Mouse (Mus musculus) embryonic facial prominence, embryonic 15.5 days (tissue): ENCODE measurements at regions not wholly inside any gene's neighbourhood (a gene's known extent, or its start where the extent isn't known, plus 50 kb on each side); places are given as distances from the start of the nearest gene placed in this dataset.

Experiments
- ATAC-seq: fragments of 200-750 bp; cut with Nextera tagmentation; 2 replicates; pipeline ENCODE4 v1.8.0; 2017; ENCODE audit warnings: low read depth, moderate TSS enrichment; ENCODE audit not compliant: insufficient number of reproducible peaks, low FRiP score, low TSS enrichment
- H3K27ac ChIP-seq: fragments of 300-500 bp; sonication (generic); replicated peaks from 2 replicates; pipeline ENCODE4 v1.5.1; 2015; ENCODE audit warnings: mild to moderate bottlenecking, inconsistent platforms
- H3K27me3 ChIP-seq: fragments of 300-500 bp; sonication (generic); 2 replicates; pipeline ENCODE4 v1.6.1; 2015; ENCODE audit warnings: inconsistent platforms
- H3K36me3 ChIP-seq: fragments of 300-500 bp; sonication (generic); 2 replicates; pipeline ENCODE4 v1.6.1; 2015; ENCODE audit warnings: mild to moderate bottlenecking, inconsistent platforms
- H3K4me1 ChIP-seq: fragments of 300-500 bp; sonication (generic); 2 replicates; pipeline ENCODE4 v1.6.1; 2015; ENCODE audit warnings: inconsistent platforms
- H3K4me2 ChIP-seq: fragments of 300-500 bp; sonication (generic); replicated peaks from 2 replicates; pipeline ENCODE4 v1.6.1; 2015; ENCODE audit warnings: mild to moderate bottlenecking, inconsistent platforms
- H3K4me3 ChIP-seq: fragments of 300-500 bp; sonication (generic); replicated peaks from 2 replicates; pipeline ENCODE4 v1.5.1; 2015; ENCODE audit warnings: mild to moderate bottlenecking, inconsistent platforms
- H3K9ac ChIP-seq: fragments of 300-500 bp; sonication (generic); 2 replicates; pipeline ENCODE4 v1.6.1; 2015; ENCODE audit warnings: inconsistent platforms
- H3K9me3 ChIP-seq: fragments of 300-500 bp; sonication (generic); replicated peaks from 2 replicates; pipeline ENCODE4 v1.6.1; 2016; ENCODE audit warnings: inconsistent platforms
- WGBS: fragments of 180-500 bp; shearing (Covaris S2); methylation state at CpG from one replicate; pipeline ENCODE4 v1.1.7; 2015; 5-methylcytosine and 5-hydroxymethylcytosine counted together

DNA sequence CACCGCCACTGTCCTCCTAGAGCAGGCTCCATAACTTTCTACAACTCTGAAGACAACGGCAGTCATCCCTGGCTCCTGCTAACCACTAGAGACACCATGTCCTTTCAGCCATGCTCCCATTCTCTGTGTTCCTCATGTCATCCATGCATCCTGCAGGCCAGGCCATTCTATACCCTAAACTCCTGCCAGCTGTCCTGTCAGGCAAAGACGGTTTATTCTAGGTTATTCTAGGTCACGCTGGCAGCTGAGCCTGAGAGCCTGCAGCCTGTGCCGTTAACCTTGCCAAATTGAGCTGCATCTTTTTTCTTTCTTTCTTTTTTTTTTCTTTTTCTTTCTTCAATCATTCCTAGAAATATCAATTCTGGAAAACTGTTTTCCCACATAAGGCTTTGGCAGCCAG, 406.0 kb upstream of the Acvr2a start:
- 77% methylated on average over 5 of the region's 5 CpGs for WGBS
- ATAC-seq = no peak
- Histone ChIP-seq H3K9ac (no peak overlapping the region), H3K27me3 (no peaks in the 10 kb centered on the region), H3K4me2 (no peak overlapping the region), H3K36me3 (no peaks in the 10 kb centered on the region), H3K9me3 (no peaks in the 10 kb centered on the region), H3K4me1 (no peaks in the 10 kb centered on the region), H3K4me3 (no peak overlapping the region), H3K27ac (no peak overlapping the region)

DNA sequence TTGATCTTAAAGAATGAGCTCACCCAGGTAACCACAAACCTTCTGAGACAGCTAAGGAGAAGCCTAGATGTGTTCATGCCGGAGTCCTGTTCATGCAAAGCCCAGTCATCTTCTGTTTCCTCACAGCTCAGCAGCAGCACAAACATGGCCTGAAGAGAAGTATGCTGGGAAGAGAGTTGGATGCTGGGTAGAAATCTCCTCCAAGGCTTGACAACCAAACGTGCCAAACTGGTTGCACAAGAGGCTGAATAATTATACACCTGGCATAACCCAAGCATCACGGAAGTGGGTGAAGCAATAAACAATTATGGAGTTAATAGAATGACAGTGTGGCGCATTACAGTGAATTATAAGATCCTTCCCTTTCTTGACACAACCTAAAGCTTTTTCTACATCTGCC, 404.0 kb upstream of the Acvr2a start:
- Histone ChIP-seq H3K4me2 (no peak overlapping the region), H3K36me3 (no peaks in the 10 kb centered on the region), H3K27ac (no peak overlapping the region), H3K9me3 (no peaks in the 10 kb centered on the region), H3K4me1 (no peaks in the 10 kb centered on the region), H3K9ac (no peak overlapping the region), H3K4me3 (no peak overlapping the region), H3K27me3 (no peaks in the 10 kb centered on the region)
- ATAC-seq = no peak
- WGBS = 68% methylated on average over 4 of the region's 4 CpGs

DNA sequence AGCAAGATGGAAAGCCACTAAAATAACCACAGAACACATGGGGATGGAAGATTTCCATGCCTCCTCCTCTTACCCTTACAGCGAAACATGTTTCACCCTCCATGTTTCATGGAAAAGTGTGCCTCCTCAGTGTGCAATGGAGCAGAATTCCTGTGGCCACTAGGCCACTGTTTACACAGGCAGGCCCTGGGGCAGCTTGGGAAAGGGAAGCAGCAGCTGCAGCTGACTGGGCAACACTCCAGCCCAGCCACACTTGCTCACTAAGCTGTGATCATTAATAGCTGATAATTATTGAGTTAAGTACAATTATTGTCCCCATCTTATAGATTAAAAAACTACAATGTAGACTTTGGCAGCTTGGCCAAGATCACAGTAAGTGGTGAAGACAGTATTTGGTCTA, 402.5 kb upstream of the Acvr2a start:
- 87% methylated on average over 1 of the region's 1 CpGs for WGBS
- Histone ChIP-seq H3K27me3 (no peaks in the 10 kb centered on the region), H3K9ac (no peak overlapping the region), H3K4me3 (no peak overlapping the region), H3K4me2 (no peak overlapping the region), H3K9me3 (no peaks in the 10 kb centered on the region), H3K27ac (no peak overlapping the region), H3K4me1 (no peaks in the 10 kb centered on the region), H3K36me3 (no peaks in the 10 kb centered on the region)
- ATAC-seq = no peak

DNA sequence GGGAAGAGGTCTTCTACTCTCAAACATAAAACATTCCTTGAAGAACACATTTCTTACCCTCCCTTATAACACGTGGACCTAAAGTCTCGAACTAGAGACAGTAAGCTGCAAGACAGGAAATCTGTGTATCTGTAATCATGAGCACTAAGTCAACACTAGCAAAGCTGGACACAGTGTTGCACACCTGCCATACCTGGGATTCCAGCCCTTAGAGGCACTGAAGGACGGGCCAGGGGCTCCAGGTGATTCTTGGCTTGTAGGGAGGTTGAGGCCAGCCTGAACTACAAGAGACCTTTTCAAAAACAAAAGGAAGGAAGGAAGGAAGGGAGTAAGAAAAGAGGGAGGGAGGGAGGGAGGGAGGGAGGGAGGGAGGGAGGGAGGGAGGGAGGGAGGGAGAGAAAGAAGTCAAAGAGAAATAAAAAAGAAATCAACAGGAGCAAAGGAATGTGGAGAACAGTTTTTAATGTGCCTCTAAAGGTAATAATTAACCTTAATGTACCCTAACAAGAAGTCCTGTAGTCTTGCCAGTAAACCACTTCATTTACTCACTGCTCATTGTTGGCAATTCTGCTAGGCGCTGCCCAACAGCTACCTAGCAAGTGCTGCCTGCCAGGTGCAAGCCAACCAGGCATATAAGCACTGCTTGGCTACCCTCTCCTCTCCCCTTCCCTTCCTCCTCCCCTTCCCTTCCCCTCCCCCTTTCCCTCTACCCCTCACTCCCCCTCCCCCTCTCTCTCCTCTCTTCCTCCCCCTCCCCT, 401.0 kb upstream of the Acvr2a start:
- 64% methylated on average over 4 of the region's 4 CpGs for WGBS
- Histone ChIP-seq H3K36me3 (no peaks in the 10 kb centered on the region), H3K9ac (no peak overlapping the region), H3K27ac (no peak overlapping the region), H3K9me3 (no peaks in the 10 kb centered on the region), H3K4me2 (no peak overlapping the region), H3K4me3 (no peak overlapping the region), H3K27me3 (no peaks in the 10 kb centered on the region), H3K4me1 (no peaks in the 10 kb centered on the region)
- no peak for ATAC-seq

DNA sequence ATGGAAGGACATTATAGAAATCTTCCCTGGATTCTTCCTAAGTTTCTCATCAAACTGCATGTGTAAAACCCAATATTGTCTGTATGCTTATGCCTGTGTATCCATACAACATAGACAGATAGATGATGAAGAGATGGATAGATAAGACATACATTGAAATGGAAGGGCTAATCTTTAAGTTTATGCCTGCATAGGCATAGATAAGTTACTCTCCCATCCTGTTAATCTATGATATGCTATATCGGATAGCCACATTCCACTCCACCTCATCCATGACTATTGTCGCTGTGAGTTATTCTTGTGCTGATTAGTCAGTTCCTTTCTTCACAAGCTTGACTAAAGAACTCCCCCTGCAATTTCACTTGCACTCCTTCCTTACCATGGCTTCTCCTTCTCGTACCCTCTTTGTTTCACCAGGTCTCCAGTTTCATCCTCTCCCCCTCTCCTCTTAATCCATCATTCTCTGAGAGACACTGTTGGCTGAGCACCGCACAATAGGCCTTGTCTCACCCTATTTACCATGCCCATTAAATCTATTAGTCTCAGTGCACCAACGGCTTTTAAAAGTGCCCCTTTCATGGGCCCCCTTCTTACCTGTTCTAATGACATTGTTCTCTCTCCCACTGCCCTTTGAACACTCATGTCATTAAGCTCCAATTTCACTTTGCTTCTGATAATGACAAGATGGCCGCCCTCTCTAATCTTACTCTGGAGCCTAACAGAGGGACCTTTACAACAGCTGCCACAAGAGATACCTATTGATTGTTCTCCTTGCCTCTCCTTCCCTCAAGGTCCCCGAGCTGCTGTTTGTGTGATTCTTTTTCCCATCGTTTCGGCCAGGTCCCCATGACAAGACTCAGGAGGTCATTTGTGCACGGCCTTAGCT, 399.1 kb upstream of the Acvr2a start:
- no peaks in the 10 kb centered on the region for H3K9me3 ChIP-seq
- ATAC-seq = no peak; the same call in 1 of the 2 replicates
- H3K27ac ChIP-seq = no peak overlapping the region
- no peak overlapping the region for H3K4me2 ChIP-seq
- no peak overlapping the region for H3K9ac ChIP-seq
- WGBS = 60% methylated on average over 10 of the region's 10 CpGs
- H3K4me1 ChIP-seq = no peaks in the 10 kb centered on the region
- no peak overlapping the region for H3K4me3 ChIP-seq
- no peaks in the 10 kb centered on the region for H3K36me3 ChIP-seq
- no peaks in the 10 kb centered on the region for H3K27me3 ChIP-seq

DNA sequence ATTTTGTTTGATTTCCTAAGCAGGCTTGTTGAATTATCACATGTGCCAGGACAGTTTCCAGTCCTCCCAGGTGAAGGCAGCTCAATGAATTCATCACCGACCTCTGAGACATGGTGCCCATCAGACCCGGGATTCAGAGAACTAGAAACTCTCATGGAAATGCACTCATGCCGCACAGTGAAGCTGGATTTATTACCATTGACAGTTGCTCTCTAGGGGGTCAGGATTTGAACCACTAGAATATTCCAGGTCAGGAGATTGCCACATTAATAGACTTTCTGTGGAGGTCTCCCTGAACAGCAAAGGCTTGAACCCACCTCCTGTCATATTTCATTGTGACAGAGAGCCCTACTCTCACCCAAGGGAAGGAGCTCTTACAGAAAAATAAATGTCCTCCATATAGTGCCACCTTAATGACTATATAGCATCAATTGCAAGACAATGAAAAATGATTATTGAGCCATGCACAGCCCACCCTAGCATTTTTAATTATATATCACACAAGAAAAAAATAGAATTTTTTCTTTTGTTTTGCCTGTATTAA, 397.6 kb upstream of the Acvr2a start:
- H3K4me1 ChIP-seq = no peaks in the 10 kb centered on the region
- no peaks in the 10 kb centered on the region for H3K9me3 ChIP-seq
- no peaks in the 10 kb centered on the region for H3K36me3 ChIP-seq
- H3K27me3 ChIP-seq = no peaks in the 10 kb centered on the region
- H3K4me2 ChIP-seq = no peak overlapping the region
- ATAC-seq = no peak
- no peak overlapping the region for H3K4me3 ChIP-seq
- 78% methylated on average over 3 of the region's 3 CpGs for WGBS
- no peak overlapping the region for H3K9ac ChIP-seq
- no peak overlapping the region for H3K27ac ChIP-seq

DNA sequence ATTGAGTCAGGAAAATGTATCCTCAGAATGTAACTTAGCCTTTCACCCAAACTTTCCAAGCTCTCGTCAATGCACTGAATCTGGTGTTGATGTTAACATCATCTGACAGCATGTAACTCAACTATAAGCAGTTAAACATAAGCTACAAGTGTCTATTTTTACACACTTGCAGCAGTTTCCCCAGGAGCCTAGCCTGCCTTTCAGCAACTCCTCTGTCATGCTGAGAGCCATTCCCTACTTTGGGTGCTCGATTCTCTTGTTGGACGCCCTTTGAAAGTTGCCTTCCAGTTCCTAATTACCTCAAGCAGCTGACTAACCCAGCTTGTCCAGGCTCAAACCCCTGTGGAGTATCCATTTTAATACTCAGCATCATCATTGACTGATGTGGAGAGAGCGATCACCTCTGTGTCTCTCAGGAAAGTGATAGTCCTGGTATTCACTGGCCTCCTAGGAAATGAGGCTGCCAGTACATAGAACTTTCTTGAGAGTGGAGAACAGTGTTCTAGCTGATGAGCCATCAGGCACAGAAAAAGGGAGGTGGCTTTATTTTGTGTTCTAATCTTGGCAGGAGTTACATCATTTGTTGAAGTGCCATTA, 396.8 kb upstream of the Acvr2a start:
- ATAC-seq = no peak
- 64% methylated on average over 4 of the region's 4 CpGs for WGBS
- Histone ChIP-seq H3K9me3 (no peaks in the 10 kb centered on the region), H3K27me3 (no peaks in the 10 kb centered on the region), H3K4me1 (no peaks in the 10 kb centered on the region), H3K27ac (no peak overlapping the region), H3K36me3 (no peaks in the 10 kb centered on the region), H3K4me3 (no peak overlapping the region), H3K4me2 (no peak overlapping the region), H3K9ac (no peak overlapping the region)

DNA sequence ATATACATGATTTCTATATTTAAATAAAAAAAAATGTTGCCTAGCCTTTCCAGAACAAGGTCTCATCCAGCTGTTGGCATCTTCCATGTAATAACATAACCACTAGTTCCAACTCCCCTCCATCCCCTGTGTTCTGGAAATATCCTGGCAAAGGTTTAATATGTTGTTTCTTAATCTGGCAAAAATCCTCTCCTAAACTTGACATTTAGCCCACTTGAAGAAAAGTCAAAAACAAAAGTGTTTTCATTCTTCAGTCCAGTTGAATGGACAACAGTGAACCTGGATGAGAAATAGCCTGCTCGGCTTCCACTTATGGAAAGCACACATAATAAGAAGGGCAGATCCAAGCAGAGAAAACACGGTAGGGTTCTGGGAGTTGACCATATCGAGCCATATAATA, 393.1 kb upstream of the Acvr2a start:
- Histone ChIP-seq H3K4me2 (no peak overlapping the region), H3K4me3 (no peak overlapping the region), H3K9ac (no peak overlapping the region), H3K36me3 (no peaks in the 10 kb centered on the region), H3K4me1 (0 out of 2 replicates have a peak, but pooled peaks cover 6% of the 10 kb centered on the region), H3K9me3 (no peaks in the 10 kb centered on the region), H3K27me3 (no peaks in the 10 kb centered on the region), H3K27ac (no peak overlapping the region)
- WGBS = 83% methylated on average over 3 of the region's 3 CpGs
- ATAC-seq = no peak

DNA sequence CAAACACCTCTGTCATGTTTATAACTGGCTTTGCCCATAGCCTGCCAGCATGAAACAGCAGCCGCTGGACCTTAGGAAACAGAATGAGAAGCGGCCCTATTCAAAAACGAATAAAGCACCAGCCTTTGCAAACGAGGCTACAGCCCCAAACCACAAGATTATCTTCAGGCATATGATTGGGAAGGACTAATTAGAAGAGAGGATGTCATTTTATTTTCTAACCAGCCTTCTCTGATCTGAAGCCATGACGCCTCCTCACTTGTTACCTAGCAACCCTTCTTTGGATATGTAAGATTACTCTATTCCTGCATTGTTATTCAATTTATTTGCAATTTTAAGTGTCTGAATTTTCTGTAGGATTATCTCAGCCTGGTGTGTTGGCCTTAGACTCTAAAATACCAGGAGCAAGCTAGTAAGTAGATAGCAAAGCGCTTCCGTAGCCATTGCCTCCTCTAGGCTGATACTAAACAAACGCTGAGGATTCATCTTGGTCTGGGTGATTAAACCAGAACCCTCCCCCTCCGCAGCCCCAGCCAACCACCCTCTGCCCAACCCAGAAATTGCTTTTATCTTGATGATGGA, 390.0 kb upstream of the Acvr2a start:
- no peak for ATAC-seq
- Histone ChIP-seq H3K4me1 (0 out of 2 replicates have a peak, but pooled peaks cover 6% of the 10 kb centered on the region), H3K36me3 (no peaks in the 10 kb centered on the region), H3K4me3 (no peak overlapping the region), H3K9me3 (no peaks in the 10 kb centered on the region), H3K27me3 (no peaks in the 10 kb centered on the region), H3K27ac (no peak overlapping the region), H3K4me2 (no peak overlapping the region), H3K9ac (no peak overlapping the region)
- WGBS = 37% methylated on average over 9 of the region's 9 CpGs

DNA sequence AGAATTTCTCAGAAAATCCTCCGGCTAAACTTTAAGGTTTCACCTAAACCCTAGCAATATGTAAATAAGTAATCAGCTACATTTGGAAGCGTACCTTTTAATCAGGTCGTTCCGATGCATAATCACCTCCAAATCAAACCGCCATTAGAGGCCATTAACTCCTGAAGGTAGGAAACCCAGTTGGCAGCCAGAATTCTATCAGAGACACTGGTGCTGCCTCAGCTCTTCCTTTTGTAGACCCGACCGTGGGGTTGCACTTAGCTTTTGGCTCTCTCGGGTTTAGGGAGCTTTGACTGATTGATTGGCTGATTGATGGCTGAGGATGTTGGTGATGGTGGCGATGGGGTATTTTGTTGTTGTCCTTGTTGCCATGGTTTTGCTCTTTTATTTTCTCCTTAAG, 389.3 kb upstream of the Acvr2a start:
- Histone ChIP-seq H3K27ac (no peak overlapping the region), H3K4me2 (no peak overlapping the region), H3K27me3 (no peaks in the 10 kb centered on the region), H3K4me3 (no peak overlapping the region), H3K36me3 (no peaks in the 10 kb centered on the region), H3K4me1 (0 out of 2 replicates have a peak, but pooled peaks cover 6% of the 10 kb centered on the region), H3K9me3 (no peaks in the 10 kb centered on the region), H3K9ac (no peak overlapping the region)
- 40% methylated on average over 9 of the region's 9 CpGs for WGBS
- ATAC-seq = no peak
